Mouse (Mus musculus): ENCODE results near the gene Clcnka.

- TF ChIP-seq CTCF (conservative IDR thresholded peaks at IDR 0.05; ENCODE audit: insufficient read depth, insufficient read length, low read depth, low read length) = no peak
- TF ChIP-seq POLR2A (IDR thresholded peaks at IDR 0.05; ENCODE audit: low read depth, low read length) = no peak
Observed at GRCm38 (mm10) chr4:141357811-141358210, 40.7 kb downstream of the Clcnka start.
